Mouse (Mus musculus): ENCODE measurements around the gene Atp2c2. TPM values are rescaled to one million over a fixed set of nuclear protein-coding genes. Genes with fewer than 3 reads are reported as not detected.

The Atp2c2 gene
- total RNA-seq, 2 experiments from 2014 or later = 0.12 to 0.21 TPM

DNA sequence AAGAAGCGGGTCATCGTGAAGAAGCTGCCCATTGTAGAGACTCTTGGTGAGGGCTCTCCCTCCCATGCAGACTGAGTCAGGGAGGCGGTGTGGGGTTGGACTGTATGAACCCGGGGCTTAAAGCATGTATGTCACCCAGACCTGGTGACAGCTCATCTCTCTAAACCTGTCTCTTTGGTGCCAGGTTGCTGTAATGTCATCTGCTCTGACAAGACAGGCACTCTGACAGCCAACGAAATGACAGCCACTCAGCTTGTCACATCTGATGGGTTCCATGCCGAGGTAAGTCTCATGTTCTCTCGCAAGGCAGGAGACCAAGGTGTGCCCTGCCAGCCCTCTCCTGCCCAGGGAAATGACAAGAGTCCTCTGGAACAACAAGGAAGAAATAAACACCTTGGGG, 42.6 kb downstream of the Atp2c2 start:
- DNase-seq = peak; percentile 24 to 64

DNA sequence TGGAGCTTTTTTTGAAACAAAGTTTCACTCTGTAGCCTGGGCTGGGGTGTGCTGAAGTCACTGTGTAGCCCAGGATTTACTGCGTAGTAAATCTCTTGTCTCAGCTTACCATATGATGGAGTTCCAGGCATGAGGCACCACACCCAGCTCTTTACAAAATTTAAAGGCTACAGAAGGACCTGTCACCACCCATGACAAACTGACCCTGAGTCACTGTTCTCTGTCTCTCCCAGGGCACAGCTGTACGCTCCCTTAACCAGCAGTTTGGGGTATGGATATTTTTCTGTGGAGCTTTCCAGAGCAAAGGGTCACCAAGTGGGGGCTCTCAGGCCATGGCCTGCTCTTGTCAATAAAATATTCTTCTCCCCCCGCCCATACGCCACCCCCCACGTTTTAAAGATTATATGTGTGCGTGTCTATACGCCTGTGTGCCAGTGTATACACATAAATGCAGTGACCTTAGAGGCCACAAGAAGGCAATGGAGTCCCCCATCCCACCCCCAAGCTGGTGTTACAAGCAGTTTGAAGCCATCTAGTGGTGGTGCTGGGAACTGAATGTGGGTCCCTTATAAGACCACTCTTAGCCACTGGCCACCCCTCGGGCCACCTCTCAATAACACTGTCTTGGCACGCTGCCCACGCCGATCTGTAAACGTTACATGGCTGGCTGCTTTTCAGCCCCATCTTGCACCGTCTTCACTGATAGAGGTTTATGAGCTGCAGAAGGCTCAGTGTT, 43.6 kb downstream of the Atp2c2 start:
- DNase-seq = peak; percentile 25 to 61

DNA sequence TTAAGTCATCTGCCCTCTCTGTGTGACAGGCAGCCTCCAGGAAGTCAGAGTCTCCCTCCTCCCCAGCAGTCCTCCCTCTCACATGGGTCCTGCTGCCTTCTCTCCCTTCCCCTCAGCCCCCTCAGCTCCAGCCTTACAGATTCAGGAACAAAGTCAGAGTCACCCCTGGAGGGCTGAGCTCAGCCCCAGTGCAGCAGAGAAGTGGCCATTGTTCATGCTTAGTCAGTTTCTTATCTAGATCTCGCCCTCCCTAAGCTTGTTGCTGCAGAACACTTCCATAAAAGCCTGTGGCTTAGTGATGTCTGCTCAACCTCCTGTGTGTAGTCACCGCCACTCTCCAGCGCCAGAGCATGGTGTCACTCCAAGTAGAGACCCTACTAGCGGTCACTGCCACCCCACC, 44.8 kb downstream of the Atp2c2 start:
- DNase-seq = no peak

DNA sequence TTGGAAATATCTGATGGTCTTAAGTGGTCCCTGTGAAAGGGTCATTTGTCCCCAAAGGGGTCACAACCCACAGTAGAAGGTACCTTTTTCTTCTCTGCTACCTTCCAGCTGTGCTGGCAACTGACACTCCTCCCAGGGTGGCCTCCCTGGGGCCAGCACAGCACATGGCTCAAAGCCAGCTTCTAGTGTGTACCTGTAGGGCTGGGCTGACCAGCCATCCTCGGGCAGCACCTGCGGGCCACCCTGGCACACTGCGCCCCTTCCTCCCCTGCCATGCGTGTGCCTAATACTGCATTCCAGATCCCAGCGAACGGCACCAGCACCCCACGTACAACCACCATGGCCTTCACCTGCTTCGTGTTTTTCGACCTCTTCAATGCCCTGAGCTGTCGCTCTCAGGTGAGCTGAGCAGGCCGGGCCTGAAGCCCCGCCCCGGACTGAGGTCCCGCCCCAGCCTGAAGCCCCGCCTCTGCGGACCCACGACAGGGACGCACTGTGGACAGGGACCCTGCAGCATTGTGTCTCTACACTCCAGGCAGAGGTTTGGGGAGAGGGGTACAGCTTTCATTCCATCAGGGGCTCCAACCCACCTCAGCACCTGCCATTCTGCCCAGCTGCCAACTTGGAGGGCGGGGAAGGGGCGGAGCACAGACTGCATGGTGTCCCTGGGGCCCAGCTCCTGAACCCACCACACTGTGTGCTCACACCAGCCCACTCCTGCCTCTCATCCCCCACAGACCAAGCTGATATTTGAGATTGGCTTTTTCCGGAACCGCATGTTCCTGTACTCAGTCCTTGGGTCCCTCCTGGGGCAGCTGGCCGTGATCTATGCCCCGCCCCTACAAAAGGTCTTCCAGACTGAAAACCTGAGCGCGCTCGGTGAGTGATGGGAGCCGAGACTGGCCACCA, 55.7 kb downstream of the Atp2c2 start:
- DNase-seq = no peak

DNA sequence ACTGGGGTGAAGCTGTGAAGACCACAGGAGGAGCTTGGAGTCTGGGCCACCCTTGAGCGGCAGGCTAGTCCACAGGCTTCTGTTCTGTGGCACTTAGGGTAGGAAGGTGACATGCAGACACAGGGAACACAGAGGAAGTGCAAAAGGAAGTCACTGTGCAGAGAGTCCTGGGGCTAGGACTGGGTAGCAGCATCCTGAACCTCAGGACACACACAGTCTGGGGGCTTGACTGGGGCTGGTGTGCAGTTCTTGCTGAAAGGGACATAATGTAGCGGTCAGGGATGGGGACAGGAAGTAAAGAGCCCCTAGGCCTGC, 56.3 kb downstream of the Atp2c2 start:
- no peak for DNase-seq

DNA sequence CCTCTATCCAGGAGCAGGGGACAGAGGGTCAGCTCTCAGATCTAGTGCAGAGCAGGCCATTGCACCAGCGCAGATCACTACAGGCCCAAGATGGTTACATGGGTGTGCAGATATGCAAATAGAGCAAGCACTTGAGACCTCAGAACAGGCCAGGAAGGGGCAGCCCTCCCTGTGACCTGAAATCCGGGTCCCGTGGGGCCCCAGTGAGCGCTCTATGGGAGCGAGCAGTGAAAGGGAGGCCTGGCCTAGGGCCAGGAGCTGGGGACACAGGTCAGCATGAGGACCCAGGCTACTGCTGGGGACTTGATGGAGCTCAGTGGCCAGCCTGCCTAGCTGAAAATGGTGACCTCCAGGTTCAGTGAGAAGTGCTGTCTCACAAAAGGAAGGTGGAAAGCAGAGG, 56.7 kb downstream of the Atp2c2 start:
- peak in 1 of 2 experiments; percentile 31 for DNase-seq

DNA sequence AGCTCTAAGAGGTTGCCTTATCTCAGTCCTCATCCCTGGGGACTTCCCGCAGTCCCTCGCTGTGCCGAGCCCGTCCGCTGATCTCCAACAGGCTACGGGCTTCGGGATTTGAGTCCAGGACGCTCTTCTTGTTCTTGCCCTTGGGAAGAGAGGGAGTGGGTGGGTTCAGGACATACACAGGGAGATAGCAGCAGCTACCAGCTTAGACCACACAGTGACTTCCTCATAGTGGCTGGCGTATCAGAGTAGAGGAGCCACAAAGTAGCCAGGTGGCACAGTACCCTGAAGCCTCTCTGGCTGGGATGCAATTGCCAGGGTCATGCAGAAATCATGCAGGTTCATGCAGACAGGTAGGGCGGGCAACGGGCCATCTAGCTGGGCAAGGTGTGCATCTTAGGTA, 61.9 kb downstream of the Atp2c2 start:
- no peak for DNase-seq

DNA sequence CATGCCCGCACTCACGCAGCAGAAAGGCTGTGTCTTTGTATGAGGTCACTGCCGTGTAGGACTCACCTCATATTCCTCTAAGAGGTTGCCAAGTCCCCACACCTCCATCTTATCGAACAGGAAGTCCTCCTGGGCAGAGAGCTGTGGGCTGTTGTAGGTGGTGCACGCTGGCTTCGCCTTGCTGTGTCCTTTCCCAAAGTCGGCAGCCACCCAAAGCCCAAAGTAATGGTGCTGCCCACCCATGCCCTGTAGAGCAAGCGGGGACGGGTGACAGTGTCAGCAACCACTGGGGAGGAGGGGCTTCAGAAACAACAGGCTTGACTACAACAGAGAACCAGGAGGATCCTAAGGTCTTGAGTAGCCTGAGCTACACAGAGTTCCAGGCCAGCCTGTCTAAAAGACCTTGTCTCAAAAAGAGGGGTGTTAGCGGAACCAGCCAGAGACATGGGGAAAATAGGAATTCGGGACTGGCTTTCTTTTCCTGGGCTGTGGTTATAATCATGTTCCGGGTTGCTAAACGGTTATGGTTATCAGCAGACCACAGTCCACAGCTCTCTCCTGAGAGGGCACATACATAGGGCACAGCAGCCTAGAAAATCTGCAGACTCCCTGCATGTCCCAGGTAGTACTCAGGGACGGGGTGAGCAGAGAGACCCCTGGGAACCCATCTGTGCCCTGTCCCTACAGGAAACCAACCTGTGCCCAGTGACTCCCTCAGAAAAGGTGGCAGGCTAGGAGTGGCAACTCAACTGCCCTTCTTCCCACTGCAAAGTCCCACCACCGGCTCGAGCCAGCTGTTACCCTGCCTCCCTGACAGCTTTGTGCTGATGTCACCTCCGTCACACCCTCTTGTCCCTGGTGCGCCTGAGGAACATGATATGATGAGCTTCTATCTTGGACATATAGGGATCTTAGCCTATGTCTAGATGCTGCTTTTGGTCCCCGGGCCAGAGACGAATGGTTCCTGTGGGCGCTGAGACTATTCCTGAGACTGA, 62.7 kb downstream of the Atp2c2 start:
- no peak for DNase-seq

DNA sequence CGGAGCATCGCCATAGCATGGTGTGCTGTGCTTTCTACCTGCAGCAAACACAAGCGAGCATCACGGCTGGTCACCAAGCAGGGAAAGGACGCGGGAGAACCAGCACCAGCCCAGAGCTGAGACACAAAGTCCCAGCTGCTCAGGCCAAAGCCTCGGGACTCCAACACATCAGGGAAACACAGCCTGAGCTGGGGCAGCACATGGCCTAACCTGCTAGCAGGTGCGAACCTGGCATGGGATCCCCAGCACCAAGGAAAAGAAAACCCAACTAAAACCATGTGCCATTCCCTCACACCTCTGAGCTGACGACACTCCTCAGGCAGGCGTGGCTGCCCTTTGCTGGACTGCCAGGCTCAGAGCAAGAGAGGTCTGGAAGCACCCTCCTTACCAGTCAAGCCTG, 65.5 kb downstream of the Atp2c2 start:
- DNase-seq = no peak

DNA sequence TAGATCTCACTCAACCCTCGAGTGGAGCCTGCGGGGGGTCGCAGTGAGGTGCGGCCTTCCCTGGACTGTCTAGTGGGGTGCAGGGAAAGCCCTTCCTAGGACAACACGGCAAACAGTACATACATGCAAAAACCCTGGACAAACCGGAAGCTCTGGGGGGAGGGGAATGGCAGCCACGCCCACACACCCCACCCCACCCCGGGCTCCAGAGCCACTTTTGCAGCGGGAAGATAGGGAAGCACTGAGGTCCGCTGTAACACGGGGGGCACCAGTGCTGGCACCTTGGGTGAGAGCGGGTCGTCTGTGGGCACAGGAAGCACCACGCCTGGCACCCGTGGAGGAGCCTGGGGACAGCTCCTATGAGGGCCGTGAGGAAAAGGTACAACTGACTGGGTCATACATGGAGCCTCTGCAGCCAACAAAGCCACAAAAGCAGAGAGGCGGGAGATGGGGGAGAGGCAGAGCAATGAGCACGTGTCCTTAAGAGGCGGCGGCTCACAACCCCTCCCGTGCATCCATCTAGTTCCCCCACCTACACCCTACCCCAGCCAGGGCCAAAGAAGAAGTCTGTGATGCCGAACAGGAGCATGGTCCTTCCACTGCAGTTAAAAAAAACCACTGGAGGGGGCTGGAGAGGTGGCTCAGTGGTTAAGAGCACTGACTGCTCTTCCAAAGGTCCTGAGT, 66.1 kb downstream of the Atp2c2 start:
- no peak for DNase-seq

DNA sequence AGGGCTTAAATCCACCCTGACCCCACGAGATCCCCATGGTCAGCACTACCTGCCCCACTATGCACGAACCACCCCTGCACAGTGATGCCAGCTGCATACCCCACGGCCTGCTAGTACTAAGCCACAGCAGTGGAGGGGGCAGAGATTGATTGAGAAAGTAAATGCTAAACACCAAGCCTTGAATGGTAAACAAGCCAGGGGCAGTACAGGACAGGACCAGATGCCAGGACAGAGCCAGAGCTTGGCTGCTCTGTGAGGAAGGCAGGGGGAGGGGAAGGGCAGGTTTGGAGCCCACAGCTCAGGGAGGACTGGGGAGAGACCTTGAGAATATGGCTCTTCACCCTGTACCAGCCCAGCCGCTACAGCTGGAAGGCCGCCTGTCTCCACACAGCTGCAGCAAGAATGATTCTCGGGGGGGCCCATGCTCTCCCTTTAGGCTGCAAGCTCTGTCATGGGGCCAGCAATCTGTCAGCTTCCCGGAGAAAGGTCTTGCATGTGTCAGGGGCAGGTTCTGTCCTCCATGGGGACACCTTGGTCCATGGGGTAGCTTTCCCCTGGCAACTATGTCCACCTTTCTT, 76.9 kb downstream of the Atp2c2 start:
- DNase-seq = peak in 1 of 2 experiments; percentile 28

DNA sequence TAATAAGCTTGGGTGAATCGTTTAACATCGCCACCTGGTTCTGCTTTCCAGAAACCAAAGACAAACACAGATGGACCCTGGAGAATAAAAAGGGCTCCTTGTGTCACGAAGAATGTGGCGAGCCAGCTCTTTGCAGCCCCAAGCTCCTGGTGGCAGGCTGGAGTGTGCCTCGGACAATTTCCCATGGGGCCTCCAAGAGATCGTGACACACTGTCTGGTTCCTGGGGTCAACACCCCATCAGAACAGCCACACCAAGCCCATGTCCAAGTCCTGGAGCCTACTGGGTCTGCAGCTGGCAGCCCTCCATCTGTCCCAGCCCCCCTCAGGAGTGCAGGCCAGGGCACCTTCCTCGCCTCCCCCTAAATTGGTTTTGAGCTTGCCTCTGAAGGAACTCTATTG, 78.0 kb downstream of the Atp2c2 start:
- no peak for DNase-seq

DNA sequence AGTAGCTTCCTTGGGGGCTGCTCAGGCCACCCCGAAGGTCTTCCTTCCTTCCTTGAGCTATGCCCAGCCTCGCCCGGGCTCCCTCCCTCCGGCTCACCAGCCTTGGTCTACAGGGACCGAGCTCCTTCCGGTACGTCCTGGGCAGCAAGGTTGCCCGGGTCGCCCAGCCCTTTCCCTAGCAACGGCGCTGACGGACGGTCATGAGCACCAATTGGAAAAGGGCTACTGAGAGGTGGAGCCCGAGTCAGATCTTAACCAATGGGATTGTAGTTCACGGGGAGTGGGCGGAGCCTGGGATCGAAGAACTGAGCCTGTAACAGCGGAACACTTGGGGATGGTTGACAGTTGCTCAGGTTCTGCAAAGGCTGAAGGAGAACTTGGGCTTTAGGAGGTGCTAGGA, 78.5 kb downstream of the Atp2c2 start, which contains the start of gene Tldc1:
Tldc1 (minus strand) TSS at position 154 of the 400 bp plus-strand sequence.
- peak; percentile 100 for DNase-seq

DNA sequence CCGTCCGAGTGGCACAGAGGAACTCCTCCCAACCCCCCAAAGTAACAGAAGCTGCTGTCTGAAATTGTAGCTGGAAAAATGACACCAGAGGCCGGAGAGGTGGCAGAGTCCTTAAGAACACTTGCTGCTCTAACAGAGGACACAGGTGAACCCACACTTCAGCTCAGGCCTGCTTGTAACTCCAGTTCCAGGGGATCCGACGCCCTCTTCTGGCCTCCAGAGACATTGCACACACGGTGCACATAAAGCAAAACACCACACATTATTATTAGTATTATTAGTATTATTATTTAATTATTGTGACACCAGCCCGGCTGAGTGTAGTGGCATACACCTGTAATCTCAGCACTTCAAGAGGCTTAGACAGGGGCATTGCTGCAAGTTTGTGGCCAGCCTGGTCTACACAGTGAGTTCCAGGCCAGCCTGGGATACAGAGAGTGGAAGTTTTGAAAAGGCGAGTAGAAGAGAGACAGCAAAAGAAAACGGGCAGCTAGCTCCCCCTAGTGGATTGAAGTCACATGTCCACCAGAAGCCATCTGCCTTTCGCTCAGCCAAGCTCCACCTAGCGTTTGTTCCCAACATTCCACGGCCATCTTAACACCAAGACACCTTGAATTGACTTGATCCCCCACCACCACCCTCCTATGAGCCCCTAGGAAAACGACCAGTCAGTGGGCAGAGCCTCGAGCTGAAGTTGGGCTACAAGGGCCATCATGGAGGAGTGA, 79.4 kb downstream of the Atp2c2 start:
- peak; percentile 86 to 89 for DNase-seq

DNA sequence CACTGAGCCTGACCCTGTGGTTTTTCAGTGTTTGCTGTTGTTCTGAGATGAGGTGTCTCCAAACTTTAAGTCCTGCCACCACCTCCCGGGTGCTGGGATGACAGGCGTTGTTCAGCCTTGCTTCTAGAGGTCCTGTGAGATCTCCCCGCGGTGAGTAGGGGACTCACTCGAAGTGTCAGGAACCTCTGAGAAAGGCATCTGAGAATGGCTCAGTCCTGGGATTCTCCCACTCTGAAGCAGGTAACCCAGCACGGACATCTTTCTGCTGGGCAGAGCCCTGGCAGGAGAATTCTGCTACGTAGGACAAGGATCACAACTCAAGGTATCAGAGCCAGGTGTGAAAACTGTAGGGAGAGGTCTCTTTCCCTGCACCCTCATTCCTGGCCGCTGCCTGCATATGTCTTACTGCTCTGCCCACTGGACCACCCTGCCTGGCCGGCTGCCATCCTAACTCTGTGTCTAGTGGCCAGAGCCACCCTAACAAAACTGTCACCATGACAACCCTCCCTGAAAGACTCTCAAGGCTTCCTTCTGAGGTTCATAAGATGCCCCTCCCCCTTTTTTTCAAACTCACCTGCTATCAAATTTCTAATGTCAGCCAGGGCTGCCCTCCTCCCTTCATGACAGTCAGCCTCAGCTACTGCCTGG, 80.7 kb downstream of the Atp2c2 start:
- DNase-seq = no peak

DNA sequence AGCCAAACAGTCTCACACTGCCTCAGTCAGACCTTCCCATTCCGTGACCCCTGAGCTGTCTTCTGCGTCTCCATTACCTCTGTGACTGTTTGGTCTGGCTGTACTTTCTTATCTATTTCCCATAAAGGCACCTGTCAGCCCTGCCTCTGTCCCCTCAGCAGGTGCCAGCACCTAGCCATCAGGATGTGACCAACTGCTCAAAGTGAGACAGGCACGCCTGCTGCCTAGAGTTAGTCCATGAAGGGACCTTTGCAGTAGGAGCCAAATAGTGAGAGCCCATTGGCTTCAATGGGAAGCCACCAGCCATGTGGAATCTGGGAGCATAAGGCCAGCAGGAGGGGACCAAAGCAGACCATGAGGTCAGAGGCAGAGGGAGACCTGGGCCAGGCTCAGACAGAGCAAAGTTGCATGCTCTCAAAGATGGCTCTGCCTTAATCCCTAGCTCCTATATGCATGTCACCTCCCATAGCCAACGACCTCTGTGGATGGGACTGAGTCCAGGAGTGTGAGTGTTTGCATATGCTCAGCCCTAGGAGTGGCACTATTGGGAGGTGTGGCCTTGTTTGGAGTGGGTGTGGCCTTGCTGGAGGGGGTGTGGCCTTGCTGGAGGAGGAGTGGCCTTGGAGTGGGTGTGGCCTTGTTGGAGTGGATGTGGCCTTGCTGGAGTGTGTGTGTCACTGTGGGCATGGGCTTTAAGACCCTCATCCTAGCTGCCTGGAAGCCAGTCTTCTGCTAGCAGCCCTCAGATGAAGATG, 81.5 kb downstream of the Atp2c2 start:
- DNase-seq = no peak

DNA sequence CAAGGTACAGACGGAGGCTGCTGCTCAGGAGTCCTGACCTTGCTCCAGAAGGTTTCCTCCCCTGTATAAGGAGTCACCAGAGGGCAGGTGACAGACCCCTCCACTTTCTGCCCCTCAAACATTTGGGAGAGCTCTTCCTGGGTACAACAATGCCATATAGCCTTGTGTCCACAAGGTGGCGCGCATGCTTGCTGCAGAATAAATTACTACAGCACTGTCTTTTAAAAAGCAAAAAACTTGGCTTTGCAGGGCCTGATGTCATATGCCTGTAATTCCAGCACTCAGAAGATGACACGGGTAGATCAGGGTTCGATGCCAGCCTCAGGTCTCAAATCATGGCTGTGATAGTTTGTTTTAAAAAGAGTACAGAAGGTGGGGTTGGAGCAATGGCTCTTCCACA, 82.9 kb downstream of the Atp2c2 start:
- peak; percentile 78 to 87 for DNase-seq

DNA sequence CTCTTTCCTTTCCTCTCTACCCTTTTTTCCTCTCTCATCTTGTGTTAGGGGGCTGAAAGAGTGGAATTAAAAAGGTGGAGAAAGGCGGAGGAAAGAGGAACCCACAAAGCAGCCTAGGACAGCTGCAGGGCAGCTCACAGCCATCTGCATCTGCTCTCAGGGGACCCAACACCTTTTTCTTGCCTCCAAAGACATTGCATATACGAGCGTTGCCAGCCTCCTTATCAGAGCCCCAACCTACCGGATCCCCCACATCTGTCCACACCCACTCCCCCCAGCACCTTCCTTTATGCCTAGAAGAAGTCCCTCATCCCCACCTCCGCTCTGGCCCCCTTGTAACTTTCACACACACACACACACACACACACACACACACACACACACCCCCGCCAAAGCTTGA, 83.8 kb downstream of the Atp2c2 start:
- no peak for DNase-seq

DNA sequence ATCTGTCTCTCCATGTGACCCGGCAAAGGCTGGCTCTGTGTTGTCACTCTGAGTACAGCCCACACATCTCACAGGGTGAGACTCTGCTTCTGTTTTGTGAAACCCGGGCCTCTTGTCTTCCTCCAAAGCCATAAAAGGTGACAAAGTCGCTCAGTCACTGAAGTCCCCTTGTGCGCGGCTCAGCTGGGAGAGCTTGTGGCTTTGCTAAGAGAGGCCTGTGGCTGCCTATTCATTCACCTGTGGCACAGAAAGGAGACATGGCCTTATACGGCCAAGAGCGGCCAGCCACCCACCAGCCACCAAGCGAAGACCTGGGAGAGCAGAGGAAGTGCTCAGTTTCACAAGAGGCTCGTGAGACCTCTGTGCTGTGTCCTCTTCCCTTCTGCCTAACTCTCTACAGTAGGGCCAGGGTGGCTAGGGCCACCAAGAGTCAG, 84.3 kb downstream of the Atp2c2 start:
- DNase-seq = no peak

Data from heart, adult 18-20 months (tissue).